ENCODE assay signal across 25 mouse cellular contexts in genomic region chr4:57230341-57230740, GRCm38 (mm10).
DNase-seq lines count a peak whose midpoint lies in the region; ATAC-seq lines count a peak whose summit lies in the region.
"Had no signal": no experiment of that assay in that cellular context is flagged by ENCODE, and none has a peak within 500 bp of the region (broad histone marks: within the 10 kb centered on the region; RNA-seq: fewer than 3 reads in every experiment).

No protein-coding gene starts in this region.

- H3K4me3 ChIP-seq in limb, embryonic 13.5 days: no peak overlapping the region
- no peak overlapping the region for H3K4me3 ChIP-seq in limb, embryonic 10.5 days
- no peak overlapping the region for H3K4me3 ChIP-seq in embryonic facial prominence, embryonic 14.5 days (ENCODE audit: low read depth, low read length)
- H3K4me3 ChIP-seq in stomach, embryonic 16.5 days (replicated peaks; ENCODE audit: low read length): no peak overlapping the region
- H3K4me3 ChIP-seq in kidney, embryonic 14.5 days (ENCODE audit: low read length): no peak overlapping the region
- H3K4me3 ChIP-seq: forebrain, embryonic 13.5 days; heart, embryonic 10.5 days; megakaryocyte, embryonic 14.5 days; myocyte had no signal

- H3K27ac ChIP-seq in limb, embryonic 13.5 days: peak overlapping the region; percentile 39; the same call in 1 of the 2 replicates
- no peak overlapping the region for H3K27ac ChIP-seq in limb, embryonic 10.5 days
- no peak overlapping the region for H3K27ac ChIP-seq in embryonic facial prominence, embryonic 14.5 days (replicated peaks; ENCODE audit: low read depth, low read length)
- peak overlapping the region; percentile 78 for H3K27ac ChIP-seq in stomach, embryonic 16.5 days (ENCODE audit: low read length)
- H3K27ac ChIP-seq in kidney, embryonic 14.5 days (ENCODE audit: low read depth, low read length): no peak overlapping the region
- H3K27ac ChIP-seq: forebrain, embryonic 13.5 days; heart, embryonic 10.5 days had no signal

- H3K9me3 ChIP-seq in limb, embryonic 13.5 days: no peaks in the 10 kb centered on the region
- no peaks in the 10 kb centered on the region for H3K9me3 ChIP-seq in limb, embryonic 10.5 days (replicated peaks)
- no peaks in the 10 kb centered on the region for H3K9me3 ChIP-seq in embryonic facial prominence, embryonic 14.5 days (ENCODE audit: control insufficient read depth, low read length)
- H3K9me3 ChIP-seq in stomach, embryonic 16.5 days (replicated peaks; ENCODE audit: control insufficient read depth, low read length): no peaks in the 10 kb centered on the region
- H3K9me3 ChIP-seq in kidney, embryonic 14.5 days (ENCODE audit: control insufficient read depth, low read length): no peaks in the 10 kb centered on the region
- H3K9me3 ChIP-seq: forebrain, embryonic 13.5 days; heart, embryonic 10.5 days; megakaryocyte, embryonic 14.5 days had no signal

- ATAC-seq in frontal cortex, adult (ENCODE audit: low TSS enrichment): peak; percentile 64
- ATAC-seq in limb, embryonic 13.5 days (ENCODE audit: low FRiP score, low read depth): no peak
- peak; percentile 53; the same call in 1 of the 2 replicates for ATAC-seq in embryonic facial prominence, embryonic 14.5 days (ENCODE audit: low read depth)
- ATAC-seq in stomach, embryonic 16.5 days (ENCODE audit: insufficient read depth, low FRiP score): peak; percentile 61; the same call in 1 of the 2 replicates
- ATAC-seq in kidney, embryonic 14.5 days (ENCODE audit: low FRiP score, low TSS enrichment): no peak
- ATAC-seq: CD4-positive, CD25-positive, alpha-beta regulatory T cell, adult 4 months; forebrain, embryonic 13.5 days; inflammation-experienced regulatory T-cells, adult 6 months; Patski had no signal

- H3K4me1 ChIP-seq in limb, embryonic 13.5 days: peaks cover 31% of the 10 kb centered on the region
- H3K4me1 ChIP-seq in limb, embryonic 10.5 days: no peaks in the 10 kb centered on the region
- peaks cover 16% of the 10 kb centered on the region for H3K4me1 ChIP-seq in embryonic facial prominence, embryonic 14.5 days (ENCODE audit: control insufficient read depth, insufficient read depth, low read length)
- H3K4me1 ChIP-seq in stomach, embryonic 16.5 days (ENCODE audit: control insufficient read depth, insufficient read depth, low read length): peaks cover 6% of the 10 kb centered on the region; the same call in 1 of the 2 replicates
- no peaks in the 10 kb centered on the region for H3K4me1 ChIP-seq in kidney, embryonic 14.5 days (ENCODE audit: control insufficient read depth, insufficient read depth, low read length)
- H3K4me1 ChIP-seq: heart, embryonic 10.5 days; megakaryocyte, embryonic 14.5 days had no signal

- WGBS in limb, embryonic 13.5 days: 79% methylated on average over 7 of the region's 7 CpGs
- WGBS in limb, embryonic 10.5 days: 88% methylated on average over 7 of the region's 7 CpGs
- WGBS in embryonic facial prominence, embryonic 14.5 days: 69% methylated on average over 7 of the region's 7 CpGs
- WGBS in stomach, embryonic 16.5 days: 70% methylated on average over 7 of the region's 7 CpGs
- WGBS in kidney, embryonic 14.5 days: 88% methylated on average over 7 of the region's 7 CpGs

- no peak overlapping the region for H3K4me2 ChIP-seq in limb, embryonic 13.5 days (replicated peaks)
- no peak overlapping the region for H3K4me2 ChIP-seq in embryonic facial prominence, embryonic 14.5 days (ENCODE audit: low read depth, low read length)
- no peak overlapping the region for H3K4me2 ChIP-seq in stomach, embryonic 16.5 days (ENCODE audit: low read depth, low read length)
- no peak overlapping the region for H3K4me2 ChIP-seq in kidney, embryonic 14.5 days (replicated peaks; ENCODE audit: low read depth, low read length)
- H3K4me2 ChIP-seq: forebrain, embryonic 13.5 days; liver, embryonic 11.5 days had no signal

- no peak overlapping the region for H3K9ac ChIP-seq in limb, embryonic 13.5 days
- H3K9ac ChIP-seq in embryonic facial prominence, embryonic 14.5 days (ENCODE audit: low read depth, low read length): no peak overlapping the region
- no peak overlapping the region for H3K9ac ChIP-seq in stomach, embryonic 16.5 days (ENCODE audit: low read length)
- H3K9ac ChIP-seq in kidney, embryonic 14.5 days (ENCODE audit: low read depth, low read length): no peak overlapping the region
- H3K9ac ChIP-seq: forebrain, embryonic 13.5 days had no signal

- DNase-seq in frontal cortex, postnatal 36 days (ENCODE audit: low spot score in 2 of 2): no peak
- DNase-seq in limb, embryonic 10.5 days (ENCODE audit: low spot score): no peak
- peak; percentile 45 for DNase-seq in embryonic facial prominence, embryonic 14.5 days (ENCODE audit: low spot score)
- DNase-seq: adrenal gland, postnatal 10 days; cerebellum, postnatal 10 days; gastrocnemius, postnatal 36 days; kidney, adult 8-10 months; kidney, postnatal 25 days; layer of hippocampus, adult 9-11 months; lung, adult 18-20 months; lung, postnatal 14 days; midbrain, embryonic 14.5 days; retina, postnatal 1 day had no signal

- H3K36me3 ChIP-seq in limb, embryonic 13.5 days: peaks cover 7% of the 10 kb centered on the region; the same call in 1 of the 2 replicates
- no peaks in the 10 kb centered on the region for H3K36me3 ChIP-seq in limb, embryonic 10.5 days
- 0 out of 2 replicates have a peak, but pooled peaks cover 4% of the 10 kb centered on the region for H3K36me3 ChIP-seq in embryonic facial prominence, embryonic 14.5 days (ENCODE audit: control insufficient read depth, insufficient read depth, low read length)
- H3K36me3 ChIP-seq in stomach, embryonic 16.5 days (ENCODE audit: control insufficient read depth, insufficient read depth, low read length): 0 out of 2 replicates have a peak, but pooled peaks cover under 1% of the 10 kb centered on the region
- peaks cover 4% of the 10 kb centered on the region; the same call in 1 of the 2 replicates for H3K36me3 ChIP-seq in kidney, embryonic 14.5 days (ENCODE audit: control insufficient read depth, insufficient read depth, low read length)
- H3K36me3 ChIP-seq: heart, embryonic 10.5 days had no signal

- no peaks in the 10 kb centered on the region for H3K27me3 ChIP-seq in limb, embryonic 13.5 days
- no peaks in the 10 kb centered on the region for H3K27me3 ChIP-seq in limb, embryonic 10.5 days (ENCODE audit: low read depth, poor library complexity, severe bottlenecking)
- H3K27me3 ChIP-seq in embryonic facial prominence, embryonic 14.5 days (replicated peaks; ENCODE audit: control insufficient read depth, insufficient read depth, low read length): no peaks in the 10 kb centered on the region
- H3K27me3 ChIP-seq in stomach, embryonic 16.5 days (ENCODE audit: control insufficient read depth, insufficient read depth, low read length): no peaks in the 10 kb centered on the region
- no peaks in the 10 kb centered on the region for H3K27me3 ChIP-seq in kidney, embryonic 14.5 days (ENCODE audit: control insufficient read depth, insufficient read depth, low read length)
- H3K27me3 ChIP-seq: forebrain, embryonic 13.5 days; Patski had no signal

Comparison
In these comparisons a context has a peak if more than half of its experiments do, and no peak if none do; other contexts are left out.
1. H3K27ac ChIP-seq: peak in limb, embryonic 13.5 days (single experiment) and stomach, embryonic 16.5 days (single experiment); none in limb, embryonic 10.5 days (single experiment), embryonic facial prominence, embryonic 14.5 days (single experiment) and kidney, embryonic 14.5 days (single experiment).
2. ATAC-seq: peak in frontal cortex, adult (single experiment), embryonic facial prominence, embryonic 14.5 days (single experiment) and stomach, embryonic 16.5 days (single experiment); none in limb, embryonic 13.5 days (single experiment) and kidney, embryonic 14.5 days (single experiment).